Mouse (Mus musculus): Measurements from ENCODE around the gene Aprt.
A peak's percentile ranks its signal among the peaks of the same experiment; 100 is the strongest.
"Not testable (repeated sequence)": the region's sequence is repeated elsewhere in the genome, so short reads cannot be mapped to it uniquely, and the experiment has no call there.

Aprt gene

DNA sequence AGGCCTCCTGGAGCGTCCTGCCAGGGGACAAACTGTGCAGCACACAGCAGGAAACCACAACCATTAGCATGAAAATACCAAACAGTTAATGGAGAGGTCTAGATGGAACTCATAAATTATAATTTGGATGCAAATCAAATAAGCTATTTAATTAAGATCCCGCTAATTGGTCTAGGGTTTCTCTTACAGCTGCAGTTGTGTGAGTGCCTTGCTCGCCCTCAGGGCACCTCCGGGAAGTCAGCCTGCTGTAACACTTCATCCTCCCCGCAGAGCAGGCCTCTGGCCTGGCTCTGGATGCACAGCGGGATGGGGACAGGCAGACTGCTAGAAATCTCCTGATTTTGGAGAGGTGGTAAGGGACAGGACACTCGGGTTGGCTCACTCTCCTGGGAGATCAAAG is 9.5 kb upstream of the Aprt start:
- no peak for DNase-seq (ENCODE audit: low spot score in 2 of 2)

- DNase-seq (ENCODE audit: low spot score in 2 of 2) = no peak
These were observed 8.7 kb upstream of the Aprt start for GRCm38 (mm10) chr8:122585411-122585891.

GRCm38 (mm10) chr8:122584981-122585380 is 8.3 kb upstream of the Aprt start:
- no peak for DNase-seq (ENCODE audit: low spot score in 2 of 2)

GRCm38 (mm10) chr8:122580926-122581325 is 4.2 kb upstream of the Aprt start:
- no peak for DNase-seq (ENCODE audit: low spot score in 2 of 2)

DNA sequence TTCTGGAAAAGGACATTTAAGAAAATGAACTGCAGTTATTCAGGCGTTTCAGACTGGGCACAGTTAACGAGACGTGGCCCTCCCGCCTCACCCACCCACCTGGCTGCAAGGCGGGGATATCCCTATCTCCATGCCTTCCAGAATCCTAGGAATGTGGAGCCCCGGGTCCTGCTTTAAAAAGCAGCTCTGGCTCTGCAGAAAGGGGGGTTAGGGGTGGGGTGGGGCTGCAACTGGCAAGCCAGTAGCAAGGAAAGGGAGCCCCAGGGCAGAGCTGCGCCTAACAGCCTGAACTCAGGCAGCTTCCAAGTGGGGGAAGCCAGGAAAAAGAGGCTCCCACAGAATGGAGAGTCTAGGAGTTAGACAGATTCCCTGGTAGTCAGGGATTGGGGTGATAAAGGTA is 2.5 kb upstream of the Aprt start:
- DNase-seq (ENCODE audit: low spot score in 2 of 2) = no peak

GRCm38 (mm10) chr8:122577116-122577515 is 407 bp upstream of the Aprt start:
- no peak for DNase-seq (ENCODE audit: low spot score in 2 of 2)

DNA sequence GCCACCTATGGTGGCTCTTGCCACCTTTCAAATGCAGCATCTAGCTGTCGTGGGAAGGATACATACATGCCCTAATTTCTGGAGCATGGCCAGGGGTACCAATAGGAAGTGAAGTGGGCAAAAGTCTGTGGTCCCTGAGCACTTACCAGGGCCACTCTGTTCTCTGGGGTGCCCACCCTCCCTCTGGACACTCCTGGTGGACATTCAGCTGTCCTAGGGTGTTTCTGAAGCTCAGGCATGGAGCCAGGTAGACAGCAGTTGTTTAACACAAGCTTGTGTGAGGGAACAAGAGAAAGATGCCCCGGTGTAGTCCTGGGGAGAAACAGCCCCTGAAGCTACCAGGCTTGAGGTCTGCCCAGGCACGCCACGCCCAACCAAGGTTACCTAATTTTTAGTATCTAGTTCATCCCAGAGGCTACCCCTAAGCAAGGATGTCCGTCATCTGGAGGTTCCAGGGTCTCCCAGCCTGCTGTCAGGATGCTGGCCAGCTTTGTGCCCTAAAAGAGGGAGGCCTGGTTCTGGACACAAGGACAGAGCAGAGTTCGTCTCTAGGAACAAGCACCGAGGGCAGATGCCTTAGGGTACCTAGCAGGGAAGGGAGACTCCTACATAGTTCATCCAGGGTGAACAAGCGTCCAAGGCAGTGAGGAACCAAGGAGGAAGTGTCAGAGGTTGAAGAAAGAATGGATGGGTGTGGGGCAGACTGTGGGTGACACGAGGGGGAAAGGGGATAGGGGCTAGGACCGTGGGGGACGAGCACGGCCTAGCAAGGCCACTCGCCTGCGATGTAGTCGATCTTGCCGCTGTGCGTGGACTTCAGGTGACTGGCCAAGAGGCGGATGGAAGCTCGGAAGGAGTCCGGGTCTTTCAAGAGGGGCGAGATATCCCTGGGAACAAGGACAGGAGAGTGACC is 718 bp downstream of the Aprt start:
- no peak for DNase-seq (ENCODE audit: low spot score in 2 of 2)

DNA sequence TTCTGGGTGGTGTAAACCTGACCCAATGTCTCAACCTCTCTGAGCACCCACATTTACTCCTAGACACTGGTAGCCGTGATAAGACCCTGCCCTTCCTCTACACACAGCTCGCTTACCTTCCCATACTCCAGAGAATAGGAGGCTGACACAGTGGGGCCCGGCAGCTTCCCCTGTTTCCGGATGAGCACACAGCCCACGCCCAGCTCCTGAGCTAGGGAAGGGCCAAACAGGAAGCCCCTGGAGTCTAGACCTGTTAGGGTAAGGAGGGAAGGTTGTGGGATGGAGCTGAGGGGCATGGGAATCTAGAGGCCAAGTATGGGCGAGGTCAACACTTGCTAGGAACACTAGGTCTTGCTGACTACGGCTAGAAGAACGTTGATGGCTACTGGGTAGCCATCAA is 1.4 kb downstream of the Aprt start:
- DNase-seq (ENCODE audit: low spot score in 2 of 2) = no peak

DNA sequence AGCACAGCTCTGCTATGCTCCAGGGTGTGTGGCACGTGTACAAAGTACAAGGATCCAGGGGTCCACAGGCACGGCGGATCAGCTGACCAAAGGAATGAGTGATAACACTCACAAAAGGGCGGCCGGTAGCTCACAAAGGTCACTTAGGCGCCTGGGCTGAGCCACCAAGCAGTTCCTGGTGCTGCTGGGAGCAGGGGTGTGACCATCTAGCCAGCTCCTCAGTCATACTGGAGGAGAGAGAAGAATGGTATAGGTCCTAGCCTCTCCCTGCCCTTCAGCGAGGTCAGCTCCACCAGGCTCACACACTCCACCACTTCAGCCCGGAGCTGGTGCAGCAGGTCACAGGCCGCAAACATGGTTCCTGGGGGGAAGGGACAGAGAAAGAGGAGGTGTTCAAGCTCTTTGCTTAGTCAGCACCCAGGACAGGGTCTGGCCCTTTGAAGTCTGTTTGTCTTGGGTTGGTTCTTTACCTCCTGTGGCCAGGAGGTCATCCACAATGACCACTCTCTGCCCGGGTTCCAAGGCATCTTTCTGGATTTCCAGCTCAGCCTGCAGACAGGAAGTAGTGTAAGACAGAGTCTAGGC is 1.9 kb downstream of the Aprt start:
- DNase-seq (ENCODE audit: low spot score in 2 of 2) = no peak

DNA sequence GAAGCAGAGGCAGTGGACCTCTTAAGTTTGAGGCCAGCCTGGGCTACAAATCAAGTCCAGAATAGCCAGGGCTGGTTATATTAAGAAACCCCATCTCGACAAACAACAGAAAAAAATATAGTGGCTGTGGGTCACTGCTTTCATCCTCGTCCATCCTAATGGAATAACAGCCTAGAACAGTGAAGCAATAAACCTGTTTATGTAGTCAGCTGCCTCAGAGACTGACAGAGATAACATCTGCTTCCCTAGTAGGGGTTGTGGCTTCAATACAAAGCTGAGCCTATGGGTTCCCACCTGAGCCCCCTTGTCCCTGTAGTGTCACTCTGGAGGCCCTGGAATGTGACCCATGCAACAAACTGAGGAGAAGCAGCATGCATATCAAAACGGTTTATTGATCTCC is 2.4 kb downstream of the Aprt start:
- DNase-seq (ENCODE audit: low spot score in 2 of 2) = no peak

DNA sequence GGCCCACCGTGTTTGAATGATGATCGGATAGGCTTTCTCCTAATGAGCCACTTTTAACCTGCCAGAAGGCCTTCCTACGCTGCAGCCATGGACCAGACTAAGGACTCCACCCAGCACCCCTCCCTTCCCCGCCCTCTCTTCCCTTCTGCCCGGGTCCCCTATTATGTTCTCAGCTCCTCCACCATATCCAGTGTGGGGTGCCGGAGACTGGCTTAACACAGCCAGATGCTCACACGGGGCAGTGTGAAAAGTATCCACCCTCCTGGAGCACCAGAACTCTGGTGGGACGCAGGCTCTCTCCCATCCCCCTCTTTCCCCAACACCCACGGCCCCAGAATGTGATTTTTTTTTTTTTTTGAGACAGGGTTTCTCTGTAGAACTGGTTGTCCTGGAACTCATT is 3.1 kb downstream of the Aprt start:
- no peak for DNase-seq (ENCODE audit: low spot score in 2 of 2)

DNA sequence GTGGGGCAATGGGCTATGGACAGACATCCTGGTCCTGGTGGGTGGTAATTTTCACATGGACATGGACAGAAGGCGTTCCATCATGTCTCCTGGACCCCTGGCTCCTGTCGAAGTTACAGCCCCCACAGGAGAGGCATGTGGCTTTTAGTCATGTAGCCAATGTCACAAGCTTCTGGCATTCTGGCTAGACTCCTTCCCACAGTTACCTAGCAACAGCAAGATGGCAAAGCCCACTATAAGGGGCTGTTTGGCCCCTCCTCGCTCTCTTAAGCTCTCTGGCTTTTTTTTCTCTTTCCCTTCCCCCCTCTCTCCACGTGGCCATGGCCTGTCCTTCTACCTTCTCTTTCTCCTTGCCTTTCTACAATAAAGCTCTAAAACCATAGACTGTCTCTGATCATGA is 3.5 kb downstream of the Aprt start:
- DNase-seq (ENCODE audit: low spot score in 2 of 2) = not testable (repeated sequence)

DNA sequence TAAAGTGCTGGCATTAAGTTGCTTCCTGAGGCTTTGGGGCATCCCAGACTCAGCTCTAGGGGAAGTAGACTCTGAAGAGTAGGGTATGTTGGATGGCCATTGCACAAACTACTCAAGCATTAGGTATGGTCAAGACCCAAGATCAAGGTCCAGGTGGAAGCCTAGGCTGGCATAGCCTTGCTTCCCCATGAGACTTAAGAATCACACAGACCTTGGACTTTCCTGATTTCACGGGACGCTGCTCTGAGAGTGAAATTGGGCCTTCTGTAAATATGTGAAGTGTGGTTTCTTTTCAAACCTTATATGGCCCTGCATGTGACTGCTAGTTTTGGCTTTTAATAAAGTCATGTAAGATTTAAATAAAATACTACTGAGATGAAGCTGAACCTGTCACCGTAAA is 4.0 kb downstream of the Aprt start:
- DNase-seq (ENCODE audit: low spot score in 2 of 2) = no peak

DNA sequence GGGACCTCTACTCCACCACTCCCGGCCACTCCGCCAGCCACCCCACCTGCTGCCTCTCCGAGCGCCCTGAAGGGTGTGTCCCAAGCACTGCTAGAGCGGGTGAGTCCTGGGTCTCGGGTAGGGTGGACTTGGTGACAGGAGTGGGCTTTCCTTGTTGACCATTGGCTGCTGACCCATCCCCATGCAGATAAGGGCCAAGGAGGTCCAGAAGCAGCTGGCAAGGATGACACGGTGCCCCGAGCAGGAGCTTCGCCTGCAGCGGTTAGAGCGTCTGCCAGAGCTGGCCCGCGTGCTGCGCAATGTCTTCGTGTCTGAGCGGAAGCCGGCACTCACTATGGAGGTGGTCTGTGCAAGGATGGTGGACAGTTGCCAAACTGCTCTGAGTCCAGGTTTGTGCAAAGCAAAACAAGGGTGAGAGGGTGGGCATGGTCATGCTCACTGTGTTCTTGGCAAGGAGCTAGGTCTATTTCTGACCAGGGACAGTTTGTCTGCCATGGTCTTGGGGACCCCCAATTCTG is 4.9 kb downstream of the Aprt start:
- DNase-seq (ENCODE audit: low spot score in 2 of 2) = no peak

GRCm38 (mm10) chr8:122571153-122571552 is 5.6 kb downstream of the Aprt start:
- DNase-seq (ENCODE audit: low spot score in 2 of 2) = no peak

DNA sequence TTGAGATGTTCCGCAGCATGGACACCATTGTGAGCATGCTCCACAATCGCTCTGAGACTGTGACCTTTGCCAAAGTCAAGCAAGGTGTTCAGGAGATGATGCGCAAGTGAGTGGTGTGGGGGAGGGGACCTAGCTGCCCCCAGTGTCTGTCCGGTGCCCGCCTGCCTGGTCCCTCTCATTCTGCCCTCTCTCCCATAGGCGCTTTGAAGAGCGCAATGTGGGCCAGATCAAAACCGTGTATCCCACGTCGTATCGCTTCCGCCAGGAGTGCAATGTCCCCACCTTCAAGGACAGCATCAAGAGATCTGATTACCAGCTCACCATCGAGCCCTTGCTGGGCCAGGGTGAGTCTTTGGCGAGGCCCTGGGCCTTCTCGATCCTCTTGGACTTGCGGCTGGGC is 6.7 kb downstream of the Aprt start:
- no peak for DNase-seq (ENCODE audit: low spot score in 2 of 2)

- no peak for DNase-seq (ENCODE audit: low spot score in 2 of 2)
These were observed 7.4 kb downstream of the Aprt start for GRCm38 (mm10) chr8:122569329-122569728.

GRCm38 (mm10) chr8:122568881-122569309 is 7.8 kb downstream of the Aprt start:
- no peak for DNase-seq (ENCODE audit: low spot score in 2 of 2)

- no peak for DNase-seq (ENCODE audit: low spot score in 2 of 2)
These were observed 8.6 kb downstream of the Aprt start for GRCm38 (mm10) chr8:122568109-122568504.

DNA sequence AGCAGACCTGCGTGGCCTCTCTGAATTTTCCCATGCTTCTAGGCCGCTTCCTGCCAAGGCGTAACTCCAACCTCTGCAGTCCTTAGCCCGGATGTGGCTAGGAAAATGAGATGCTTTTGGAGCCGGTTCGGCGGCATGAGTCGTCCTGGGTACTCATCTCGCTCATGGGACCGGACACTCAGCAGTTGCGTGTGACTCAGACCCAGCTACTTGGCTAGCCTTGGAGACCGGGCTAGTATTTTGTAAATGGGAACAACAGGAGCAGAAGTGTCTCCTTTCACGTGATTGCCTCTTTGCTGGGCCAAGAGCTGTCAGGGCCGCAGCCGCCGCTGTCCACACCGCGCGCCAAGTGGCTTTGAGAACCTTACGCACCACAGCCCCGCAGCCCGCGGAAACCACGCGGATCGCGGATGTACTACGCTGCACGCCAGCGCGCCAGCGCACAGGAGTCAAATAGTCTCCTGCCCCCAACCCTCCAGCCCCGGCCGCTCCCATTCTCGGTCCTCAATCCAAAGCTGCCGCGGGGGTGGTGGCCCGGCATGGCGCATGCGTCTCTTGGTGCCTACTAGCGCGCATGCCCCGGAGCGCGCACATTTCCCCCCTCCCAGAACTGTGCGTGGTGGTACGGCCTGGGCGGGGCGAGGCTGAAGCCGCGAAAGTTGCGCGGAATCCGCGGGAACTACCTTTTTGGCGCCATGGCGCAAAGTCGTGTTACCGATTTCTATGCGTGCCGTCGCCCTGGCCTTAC is 9.2 kb downstream of the Aprt start, which contains the start of gene Cdt1:
Gene Cdt1, plus strand, starts transcription at position 655 of the 748 bp plus-strand sequence.
- DNase-seq (ENCODE audit: low spot score in 2 of 2) = peak; percentile 88 to 95

GRCm38 (mm10) chr8:122566766-122567165 is 9.9 kb downstream of the Aprt start:
- DNase-seq (ENCODE audit: low spot score in 2 of 2) = peak in 1 of 2 experiments; percentile 55

Measured in cerebellum, postnatal 4 days (tissue).